Mouse (Mus musculus): ENCODE data around the gene Sacs.

- peak; percentile 15; the same call in 1 of the 2 replicates for TF ChIP-seq CTCF (conservative IDR thresholded peaks at IDR 0.05; ENCODE audit: low read length)
- TF ChIP-seq POU5F1 (IDR thresholded peaks at IDR 0.05; ENCODE audit: borderline replicate concordance, low read length) = no peak
These were observed 139.0 kb downstream of the Sacs start for GRCm38 (mm10) chr14:61277285-61277684.
